Mouse (Mus musculus): ENCODE measurements around the gene Tceal8.
"Not testable (repeated sequence)": the region's sequence is repeated elsewhere in the genome, so short reads cannot be mapped to it uniquely, and the experiment has no call there.

Gene Tceal8

GRCm38 (mm10) chrX:136172118-136172551, at the start of gene Tceal8:
Tceal8 (minus strand) TSS chrX:136172342.
- DNase-seq (ENCODE audit: low read depth, low spot score): peak; percentile 64

- DNase-seq (ENCODE audit: low read depth, low spot score): no peak
Measured at GRCm38 (mm10) chrX:136216303-136216702, 44.2 kb upstream of the Tceal8 start.

- not testable (repeated sequence) for DNase-seq (ENCODE audit: low read depth, low spot score)
Measured at GRCm38 (mm10) chrX:136214729-136215677, 42.9 kb upstream of the Tceal8 start, which contains the start of the genes Tceal7 and Bex1. Tceal7 (plus strand) TSS chrX:136214779. Bex1 (minus strand) TSS chrX:136215513.

DNA sequence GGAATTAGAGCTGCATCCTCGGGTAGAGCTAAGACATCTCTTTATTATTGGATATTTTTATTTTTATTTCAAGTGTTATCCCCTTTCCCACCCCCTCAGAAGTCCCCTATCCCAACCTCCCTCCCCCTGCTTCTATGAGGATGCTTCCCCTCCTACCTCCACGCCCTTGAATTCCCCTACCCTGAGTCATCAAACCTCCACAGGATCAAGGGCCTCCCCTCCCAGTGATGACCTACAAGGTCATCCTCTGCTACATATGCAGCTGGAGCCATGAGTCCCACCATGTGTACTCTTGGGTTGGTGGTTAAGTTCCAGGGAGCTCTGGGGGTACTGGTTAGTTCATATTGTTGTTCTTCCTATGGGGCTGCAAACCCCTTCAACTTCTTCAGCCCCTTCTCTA, 41.3 kb upstream of the Tceal8 start:
- no peak for DNase-seq (ENCODE audit: low read depth, low spot score)

DNA sequence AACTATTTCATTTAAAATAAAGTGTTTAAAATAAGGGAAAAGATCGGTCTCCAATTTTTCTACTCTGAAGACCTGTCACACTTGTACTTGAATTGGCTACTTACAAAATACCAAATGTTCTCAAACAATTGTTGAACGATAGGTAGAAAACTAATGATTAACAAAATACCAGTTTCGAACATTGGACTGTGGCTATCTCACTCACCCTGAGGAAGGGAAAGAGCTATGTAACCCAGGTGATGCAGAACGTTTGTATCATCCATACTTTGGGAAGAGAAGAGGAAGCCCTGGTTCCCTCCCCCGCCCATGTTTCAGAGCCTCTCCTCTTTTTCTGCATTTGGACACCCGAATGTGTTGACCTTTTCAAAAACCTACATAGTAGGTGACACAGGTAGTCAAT, 32.3 kb upstream of the Tceal8 start:
- no peak for DNase-seq (ENCODE audit: low read depth, low spot score)

GRCm38 (mm10) chrX:136203664-136204066, 31.5 kb upstream of the Tceal8 start, which contains the start of gene Tceal5:
Tceal5 (minus strand) TSS chrX:136203876.
- DNase-seq (ENCODE audit: low read depth, low spot score): no peak

- no peak for DNase-seq (ENCODE audit: low read depth, low spot score)
Measured at GRCm38 (mm10) chrX:136203257-136203656, 31.1 kb upstream of the Tceal8 start.

DNA sequence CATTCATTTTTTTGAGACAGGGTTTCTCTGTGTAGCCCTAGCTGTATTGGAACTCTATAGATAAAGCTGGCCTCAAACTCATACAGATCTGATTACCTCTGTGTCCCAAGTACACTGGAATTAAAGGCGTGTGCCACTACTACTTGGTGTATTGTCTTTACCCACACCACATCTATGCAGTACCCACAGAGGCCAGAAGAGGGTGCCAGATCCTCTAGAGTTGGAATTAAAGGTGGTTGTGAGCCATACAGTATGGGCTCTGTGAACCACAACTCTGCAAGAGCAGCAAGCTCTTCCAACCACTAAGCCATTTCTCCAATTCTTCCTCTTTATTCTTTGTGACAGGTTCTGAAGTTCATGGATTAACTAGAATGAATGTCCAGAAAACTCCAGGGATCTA, 24.7 kb upstream of the Tceal8 start:
- peak; percentile 30 for DNase-seq (ENCODE audit: low read depth, low spot score)

- DNase-seq (ENCODE audit: low read depth, low spot score): no peak
Measured at GRCm38 (mm10) chrX:136195193-136195944, 23.2 kb upstream of the Tceal8 start.

GRCm38 (mm10) chrX:136183107-136183506, 11.0 kb upstream of the Tceal8 start:
- DNase-seq (ENCODE audit: low read depth, low spot score): no peak

DNA sequence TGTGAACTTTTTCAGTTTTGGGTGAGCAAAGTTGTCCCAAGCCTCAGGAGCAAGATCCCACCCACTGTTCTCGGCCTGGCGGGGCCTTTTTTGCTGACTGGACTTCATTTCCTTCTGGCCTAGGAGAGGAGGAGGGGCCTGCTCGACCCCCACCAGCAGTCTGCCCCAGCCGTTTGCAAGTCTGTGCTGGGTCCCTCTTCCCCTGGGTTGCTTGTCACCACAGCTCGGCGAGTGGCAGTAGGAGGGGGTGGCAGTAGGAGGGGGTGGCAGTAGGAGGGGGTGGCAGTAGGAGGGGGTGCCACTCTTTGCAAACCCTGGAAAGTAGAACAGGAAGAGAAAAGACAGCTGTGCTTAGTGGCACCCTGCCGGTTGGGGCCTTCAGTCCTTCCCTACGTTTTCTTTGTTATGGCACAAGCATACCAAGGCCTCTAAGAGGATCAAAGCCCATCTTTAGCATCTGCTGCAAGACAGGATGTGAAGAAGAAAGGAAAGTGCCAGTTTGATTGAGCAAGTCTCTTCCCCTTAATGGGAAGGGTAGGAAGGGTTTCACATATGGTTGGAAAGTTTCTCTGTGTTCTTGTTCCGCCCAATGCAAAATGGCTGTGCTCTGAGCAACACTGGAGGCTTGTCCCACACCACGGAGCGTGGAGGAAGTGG, 8.9 kb upstream of the Tceal8 start:
- DNase-seq (ENCODE audit: low read depth, low spot score): no peak

DNA sequence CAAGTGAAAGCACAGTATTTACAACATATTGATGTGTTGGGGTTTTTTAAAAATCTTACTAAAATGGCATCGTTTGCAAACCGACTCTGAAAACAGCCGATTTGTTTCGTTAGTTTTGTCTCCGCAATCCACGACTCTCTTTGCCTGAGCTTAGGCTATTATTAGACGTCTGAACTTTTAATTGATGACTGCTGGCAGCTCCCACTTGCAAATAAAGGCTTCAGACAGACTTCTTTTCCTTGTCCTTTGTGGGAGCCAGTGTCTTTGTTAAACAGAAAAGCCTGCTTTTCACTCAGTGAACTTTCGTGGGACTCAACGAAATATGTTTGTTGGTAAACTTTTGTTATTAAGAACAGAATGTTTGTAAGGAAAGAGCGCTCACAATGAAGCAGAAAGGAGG, 644 bp upstream of the Tceal8 start:
- DNase-seq (ENCODE audit: low read depth, low spot score): no peak

DNA sequence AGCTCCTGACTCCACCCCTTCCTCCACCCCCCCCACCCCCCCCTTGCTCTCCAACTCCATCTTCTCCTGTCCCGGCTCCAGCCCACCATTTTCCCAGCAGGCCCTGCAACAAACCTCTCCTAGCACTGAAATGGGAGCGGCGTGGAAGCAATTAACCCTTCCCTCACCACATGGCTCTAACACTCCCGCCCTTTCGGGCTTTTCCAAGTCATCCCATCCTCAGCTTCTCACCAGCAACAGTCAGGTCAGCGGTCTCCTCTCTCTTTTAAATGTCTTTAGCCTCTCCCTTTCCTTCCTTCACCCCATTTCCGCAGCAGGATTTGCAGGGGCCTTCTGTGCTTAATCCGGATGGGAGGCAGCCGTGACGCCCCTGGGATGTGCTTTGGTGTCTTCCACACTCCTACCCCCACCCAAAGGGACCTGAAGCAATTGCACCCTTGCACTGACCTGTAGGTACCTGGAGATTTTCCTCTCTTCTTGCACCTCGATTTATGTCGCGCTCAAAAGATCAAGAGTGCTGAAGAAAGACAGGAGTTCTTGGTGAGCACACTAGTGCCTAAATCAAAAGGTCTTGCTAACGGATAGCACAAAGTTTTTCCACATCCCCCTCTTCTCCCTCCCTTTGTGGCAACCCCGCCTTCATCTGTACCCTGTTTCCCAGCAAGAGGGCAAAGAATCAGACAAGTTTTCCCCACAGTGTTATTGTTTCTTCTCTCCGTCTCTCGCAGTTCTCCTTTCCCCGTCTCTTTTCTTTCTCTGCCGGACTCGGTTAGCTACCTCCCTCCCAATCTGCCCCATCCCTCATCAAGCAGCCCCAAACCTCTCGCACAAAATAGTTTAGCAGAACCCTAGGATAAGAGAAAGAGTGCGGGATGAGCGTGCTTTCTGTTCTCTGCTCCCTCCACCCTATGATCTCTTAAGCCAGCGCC, 689 bp downstream of the Tceal8 start:
- DNase-seq (ENCODE audit: low read depth, low spot score): no peak

- DNase-seq (ENCODE audit: low read depth, low spot score): peak; percentile 34
Measured at GRCm38 (mm10) chrX:136170625-136171024, 1.5 kb downstream of the Tceal8 start.

- DNase-seq (ENCODE audit: low read depth, low spot score): no peak
Measured at GRCm38 (mm10) chrX:136144195-136144594, 27.9 kb downstream of the Tceal8 start.

- no peak for DNase-seq (ENCODE audit: low read depth, low spot score)
Measured at GRCm38 (mm10) chrX:136143711-136144110, 28.4 kb downstream of the Tceal8 start.

- no peak for DNase-seq (ENCODE audit: low read depth, low spot score)
Measured at GRCm38 (mm10) chrX:136141385-136141784, 30.8 kb downstream of the Tceal8 start.

DNA sequence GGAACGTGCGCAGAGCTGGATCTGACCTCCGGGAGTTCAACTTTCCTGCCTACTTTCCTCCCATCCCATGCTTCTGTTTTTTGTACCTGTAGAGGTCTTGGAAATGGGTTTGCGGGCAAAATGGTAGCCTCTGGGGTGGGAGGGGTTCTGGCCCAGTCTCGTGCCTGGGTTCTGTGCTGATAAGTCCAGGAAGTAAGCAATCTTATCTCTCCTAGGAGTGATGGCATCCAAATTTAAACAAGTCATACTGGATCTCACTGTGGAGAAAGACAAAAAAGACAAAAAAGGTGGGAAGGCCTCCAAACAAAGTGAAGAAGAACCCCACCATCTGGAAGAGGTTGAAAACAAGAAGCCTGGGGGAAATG, 32.5 kb downstream of the Tceal8 start:
- DNase-seq (ENCODE audit: low read depth, low spot score): not testable (repeated sequence)

DNA sequence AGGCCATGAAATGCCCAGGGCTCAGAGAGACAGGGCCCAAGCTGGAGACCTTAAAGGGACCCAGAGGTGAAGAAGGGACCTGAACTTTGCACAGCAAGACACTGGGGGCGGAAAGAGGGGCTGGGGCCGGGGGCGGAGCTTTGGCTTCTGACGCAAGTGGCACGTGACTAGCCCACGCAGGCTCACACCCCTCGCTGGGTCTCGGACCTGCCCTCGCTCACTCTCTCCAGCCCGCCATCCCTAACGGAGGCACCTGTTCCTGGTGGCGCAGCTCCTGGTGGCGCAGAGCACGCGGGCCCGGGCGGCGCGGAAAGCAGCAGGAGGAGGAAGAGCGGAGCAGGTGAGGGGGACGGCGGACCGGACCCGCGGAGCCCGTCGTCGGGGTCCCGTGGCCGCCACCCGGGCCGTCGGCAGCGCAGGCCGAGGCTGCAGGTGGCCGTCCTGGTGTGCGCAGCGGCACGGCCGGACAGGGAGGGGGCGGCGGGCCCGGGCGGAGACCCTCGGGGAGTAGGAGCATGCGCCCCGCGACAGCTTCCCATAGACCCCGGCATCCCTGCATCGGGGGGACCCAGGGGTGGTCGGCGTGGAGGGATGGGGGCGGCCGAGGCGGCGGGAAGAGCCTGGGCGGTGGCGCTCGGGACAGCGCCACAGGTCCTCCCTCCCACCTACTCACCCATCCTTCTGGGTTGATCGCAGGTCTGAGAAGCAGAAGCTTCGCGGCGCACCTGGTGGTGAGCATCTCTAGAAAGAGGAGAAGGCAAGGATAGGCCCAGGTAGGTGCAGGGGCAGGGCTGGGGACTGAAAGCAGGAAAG, 33.1 kb downstream of the Tceal8 start, which contains the start of gene Bex4:
Bex4 (plus strand) TSS at position 170 of the 813 bp plus-strand sequence.
- not testable (repeated sequence) for DNase-seq (ENCODE audit: low read depth, low spot score)

GRCm38 (mm10) chrX:136135559-136135958, 36.6 kb downstream of the Tceal8 start:
- DNase-seq (ENCODE audit: low read depth, low spot score): no peak

Data from c-Kit-negative CD71-positive TER-119-positive erythroid progenitor cells, embryonic 14.5 days (primary cell).